Mouse (Mus musculus) left cerebral cortex, postnatal 4 days (tissue): ENCODE measurements around the gene Tmco3. TPM values are rescaled to one million over a fixed set of nuclear protein-coding genes. Genes with fewer than 3 reads are reported as not detected.
"Not testable (repeated sequence)": the region's sequence is repeated elsewhere in the genome, so short reads cannot be mapped to it uniquely, and the experiment has no call there.

ENCODE experiments used
- DNase-seq: peaks from one replicate; pipeline ENCODE4 v3.0.0-alpha.2; 2022
- intact Hi-C: fragments of 180-260 bp; cut with DNase I; formaldehyde crosslinking; loops from one replicate; pipeline ENCODE4 v1.15.1; 2025
- total RNA-seq, 2 experiments: library from RNA; stranded (reverse); gene quantifications; 2 replicates each; pipeline ENCODE4 v1.2.3; 2021

Tmco3 gene
- total RNA-seq, 2 experiments from 2014 or later = 38.4 to 42.9 TPM

DNA sequence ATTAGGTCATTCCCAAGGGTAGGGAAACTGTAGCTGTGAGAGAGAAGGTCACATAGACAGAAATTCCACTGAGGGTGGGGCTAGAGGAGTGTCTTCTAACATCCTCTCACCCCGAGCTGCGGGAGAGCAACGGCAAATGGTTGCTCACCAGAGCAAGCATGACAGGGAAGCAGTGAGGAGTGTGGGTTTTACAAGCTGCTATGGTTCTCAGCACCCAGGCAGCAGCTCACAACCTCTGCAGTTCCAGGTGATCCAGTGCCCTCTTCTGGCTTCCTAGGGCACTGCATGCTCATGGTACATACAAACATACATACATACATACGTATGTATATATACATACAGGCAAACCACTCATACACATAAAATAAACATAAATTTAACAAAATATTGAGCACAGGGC is 17.9 kb downstream of the Tmco3 start:
- intact Hi-C loops = no loop called here
- DNase-seq = no peak

DNA sequence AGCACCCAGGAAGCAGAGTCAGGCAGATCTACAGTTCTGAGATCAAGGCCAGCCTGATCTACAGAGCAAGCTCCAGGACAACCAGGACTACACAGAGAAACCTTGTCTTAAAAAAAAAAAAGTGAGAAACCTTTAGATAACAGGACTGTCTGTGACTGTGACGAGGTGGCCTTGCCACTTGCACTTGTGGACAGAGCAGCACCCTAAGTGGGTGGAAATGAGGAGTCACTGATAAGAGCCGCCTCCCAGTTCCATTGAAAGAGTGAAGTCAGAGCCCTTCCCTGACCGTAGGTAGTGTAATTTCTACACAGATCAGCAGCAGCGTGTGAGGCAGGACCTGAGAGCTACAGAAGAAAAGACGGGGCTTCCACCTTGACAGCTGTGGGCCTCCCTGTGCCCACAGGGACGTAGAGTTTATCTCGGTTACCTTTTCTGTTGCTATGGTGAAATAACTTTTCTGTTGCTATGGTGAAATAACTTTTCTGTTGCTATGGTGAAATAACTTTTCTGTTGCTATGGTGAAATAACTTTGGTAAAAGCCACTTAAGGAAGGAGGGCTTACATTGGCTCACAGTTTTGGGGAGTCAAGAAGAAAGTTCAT is 18.4 kb downstream of the Tmco3 start:
- intact Hi-C loops = no loop called here
- no peak for DNase-seq

DNA sequence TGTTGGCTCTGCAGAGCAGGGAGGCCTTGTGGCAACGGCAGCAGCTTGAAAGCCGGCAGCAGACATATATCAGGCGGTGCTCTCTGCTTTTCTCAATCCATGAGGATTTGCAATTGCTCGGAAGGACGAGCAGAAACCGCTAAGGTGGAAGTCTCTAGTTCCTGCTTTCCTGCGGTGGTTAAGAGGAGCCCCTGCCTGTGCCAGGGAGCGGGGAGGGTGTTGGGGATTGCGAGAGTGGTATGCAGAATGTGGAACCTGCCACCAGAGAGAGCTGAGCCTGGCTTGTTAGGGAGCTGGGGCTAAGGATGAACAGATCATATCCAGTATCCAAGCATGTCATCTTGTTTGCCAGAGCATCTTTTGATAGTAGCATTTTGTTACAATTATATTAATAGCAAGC is 18.9 kb downstream of the Tmco3 start:
- intact Hi-C loops = no loop called here
- DNase-seq = no peak

DNA sequence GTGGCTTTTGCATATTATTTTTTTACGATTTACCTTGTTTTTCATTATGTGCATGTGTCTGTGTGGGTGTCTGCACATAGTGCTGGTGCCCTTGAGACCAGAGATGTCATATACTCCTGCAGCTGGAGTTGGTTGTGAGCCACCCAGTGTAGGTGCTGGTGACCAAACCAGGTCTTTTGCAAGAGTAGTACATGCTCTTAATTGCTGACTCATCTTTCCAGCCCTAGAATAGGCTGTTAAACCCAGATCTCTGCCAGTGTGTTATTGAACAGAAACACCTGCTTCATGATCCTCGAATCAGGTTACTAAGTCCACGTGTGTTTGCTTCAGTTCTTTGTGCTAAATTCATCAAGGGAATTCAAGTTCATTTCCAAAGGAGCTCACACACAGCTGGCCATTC is 26.9 kb downstream of the Tmco3 start:
- no peak for DNase-seq

DNA sequence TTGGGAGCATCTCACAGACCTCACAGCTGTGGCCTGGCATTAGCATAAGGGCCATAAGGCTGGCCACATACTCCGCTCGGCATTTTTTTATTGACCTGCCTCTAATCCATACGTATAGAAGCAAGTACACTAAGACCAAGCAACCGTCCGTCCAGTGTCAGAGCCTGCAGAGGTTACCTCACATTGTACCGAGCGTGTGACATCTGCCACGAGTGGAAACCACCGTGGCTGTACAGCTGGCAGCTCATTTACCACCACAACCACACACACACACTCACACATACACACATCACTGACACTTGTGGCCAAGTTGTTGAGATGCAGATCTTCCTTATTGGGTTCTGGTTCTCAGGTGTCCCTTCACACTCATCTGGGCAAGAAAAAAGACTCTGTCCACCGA is 28.7 kb downstream of the Tmco3 start:
- DNase-seq = no peak
- intact Hi-C loops = no loop called here

More for the DNA sequence above, 26.9 kb downstream of the Tmco3 start:
- intact Hi-C loops = no loop called here

DNA sequence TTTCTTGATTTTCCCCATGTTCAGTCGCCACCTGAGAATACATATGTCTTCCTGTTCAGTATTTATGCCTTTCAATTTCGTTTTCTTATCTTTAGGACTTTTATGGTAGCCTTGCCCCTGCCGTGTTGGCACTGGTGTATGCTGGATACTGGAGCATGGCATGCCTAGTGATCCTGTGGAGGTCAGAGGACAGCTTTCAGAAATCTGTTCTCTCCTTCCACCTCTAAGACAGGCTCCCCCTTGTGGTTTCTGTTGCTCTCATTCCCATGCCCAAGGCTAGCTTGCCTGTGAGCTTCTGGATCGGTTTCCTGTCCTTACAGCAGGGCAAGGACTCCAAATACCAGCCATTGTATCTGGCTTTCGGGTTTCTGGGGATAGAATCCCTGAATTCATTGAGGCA is 38.6 kb downstream of the Tmco3 start:
- peak; percentile 21 for DNase-seq
- intact Hi-C loops = no loop called here

DNA sequence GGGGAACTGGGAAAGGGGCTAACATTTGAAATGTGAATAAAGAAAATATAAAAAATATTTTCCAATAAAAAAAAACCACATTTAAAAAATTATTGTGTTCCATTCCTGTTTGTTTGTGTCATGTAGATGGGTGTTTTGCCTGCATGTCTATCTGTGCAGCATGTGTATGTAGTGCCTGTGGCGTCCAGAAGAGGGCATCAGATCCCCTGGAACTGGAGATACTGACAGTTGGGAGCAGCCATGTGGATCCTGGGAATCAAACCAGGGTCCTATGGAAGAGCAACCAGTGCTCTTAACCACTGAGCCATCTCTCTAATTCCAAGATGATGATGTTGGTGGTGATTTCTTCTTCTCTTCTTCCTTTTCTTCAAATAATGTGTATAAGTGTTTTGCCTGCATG is 46.7 kb downstream of the Tmco3 start:
- no peak for DNase-seq
- intact Hi-C loops = no loop called here

DNA sequence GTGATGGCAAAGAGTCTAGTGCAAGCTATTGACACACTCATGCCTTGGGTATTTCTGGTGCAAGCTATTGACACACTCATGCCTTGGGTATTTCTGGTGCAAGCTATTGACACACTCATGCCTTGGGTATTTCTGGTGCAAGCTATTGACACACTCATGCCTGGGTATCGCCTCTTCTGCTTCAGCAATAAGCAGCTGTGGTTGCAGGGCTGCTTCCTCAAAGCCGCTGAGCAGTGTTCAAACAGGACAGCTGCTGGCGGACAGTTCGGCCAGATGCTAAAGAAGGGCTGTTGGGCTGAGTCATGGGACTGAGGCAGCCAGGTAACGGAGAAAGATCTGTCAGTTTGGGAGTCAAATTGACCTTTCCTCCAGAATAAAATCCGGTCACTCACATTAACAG is 49.3 kb downstream of the Tmco3 start:
- DNase-seq, intact Hi-C loops: not testable (repeated sequence)

DNA sequence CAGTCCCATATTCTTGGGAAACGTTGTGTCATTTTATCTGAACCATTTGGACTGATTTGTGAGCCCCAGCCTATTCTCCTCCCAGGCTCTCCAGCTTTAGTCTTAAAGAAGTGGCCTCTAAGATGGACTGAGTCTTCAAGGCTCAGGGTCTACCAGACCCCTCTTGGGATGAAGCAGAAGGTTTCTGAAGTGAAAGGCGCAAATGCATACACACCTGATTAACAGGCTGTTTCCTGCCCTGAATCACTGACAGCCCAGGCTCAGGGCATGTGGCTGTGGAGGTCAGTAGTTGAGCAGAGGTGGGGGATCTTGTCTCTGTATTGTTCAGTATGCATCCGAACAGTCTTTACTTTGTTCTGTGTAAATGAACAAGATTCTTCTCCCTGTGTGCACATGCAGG is 49.7 kb downstream of the Tmco3 start:
- intact Hi-C loops = no loop called here
- no peak for DNase-seq

DNA sequence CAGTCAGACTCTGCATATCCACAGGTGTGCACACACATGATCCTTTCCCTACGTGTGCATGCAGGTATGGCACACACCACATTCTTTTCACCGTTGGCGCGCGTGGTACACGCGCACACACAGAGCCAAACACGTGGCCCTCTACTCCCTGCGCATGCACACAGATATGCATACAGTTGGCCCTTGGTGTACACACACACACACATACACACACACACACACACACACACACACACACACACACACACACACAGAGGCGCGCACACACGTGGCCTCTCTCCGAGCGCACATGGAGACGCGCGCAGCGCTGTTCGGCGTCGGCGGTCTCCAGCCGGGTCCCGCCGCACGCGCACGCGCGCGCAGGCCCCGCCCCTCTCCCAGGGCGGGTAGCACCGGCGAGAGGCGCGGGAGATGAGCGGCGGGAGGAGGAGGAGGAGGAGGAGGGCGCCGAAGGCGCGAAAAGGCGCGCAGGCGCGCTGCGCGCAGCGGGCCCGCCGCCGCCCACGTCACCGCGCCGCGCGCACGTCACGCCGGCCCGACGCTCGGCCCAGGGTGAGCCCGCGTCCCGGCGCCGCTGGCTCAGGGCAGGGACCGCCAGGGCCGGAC is 50.4 kb downstream of the Tmco3 start, which contains the start of gene Tfdp1:
Tfdp1 (plus strand) TSS at position 497 of the 606 bp plus-strand sequence.
- intact Hi-C loops = no loop called here
- DNase-seq = peak; percentile 88

DNA sequence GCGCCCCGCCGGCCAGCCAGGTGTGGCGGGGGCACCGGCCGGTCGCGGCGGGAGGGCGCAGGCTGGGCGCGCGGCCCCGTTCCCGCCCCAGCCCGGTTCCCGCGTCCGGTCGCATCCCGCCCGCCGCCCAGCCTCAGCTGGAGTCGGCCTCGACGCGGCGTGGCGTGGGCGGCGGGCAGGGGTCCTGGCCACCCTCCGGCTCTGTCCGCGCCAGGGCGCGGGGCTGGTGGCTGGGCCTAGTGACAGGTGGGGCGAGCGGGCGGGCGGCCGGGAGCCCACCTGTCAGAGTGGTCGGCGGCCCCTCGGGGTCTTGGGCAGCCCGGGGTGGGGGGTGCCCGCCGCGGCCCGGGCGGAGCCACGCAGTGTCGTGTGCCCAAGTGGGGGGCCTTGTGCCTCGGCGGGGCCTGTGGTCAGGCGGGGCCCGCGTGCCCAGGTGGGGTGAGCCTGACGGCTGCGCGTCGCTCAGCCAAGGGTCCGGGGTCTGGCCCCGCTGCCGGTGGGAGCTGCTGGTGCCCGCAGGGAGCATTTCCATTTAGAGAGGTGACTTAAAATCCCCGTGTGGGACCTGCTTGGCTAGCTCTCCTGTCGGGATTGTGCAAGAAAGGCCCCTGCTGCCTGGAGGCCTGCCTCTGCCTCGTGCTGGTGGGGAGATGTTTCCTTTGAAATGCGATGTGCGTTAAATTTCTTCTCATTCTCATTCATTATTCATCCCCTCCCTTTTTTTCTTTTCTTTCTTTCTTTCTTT is 51.1 kb downstream of the Tmco3 start:
- intact Hi-C loops = no loop called here
- peak; percentile 45 for DNase-seq

DNA sequence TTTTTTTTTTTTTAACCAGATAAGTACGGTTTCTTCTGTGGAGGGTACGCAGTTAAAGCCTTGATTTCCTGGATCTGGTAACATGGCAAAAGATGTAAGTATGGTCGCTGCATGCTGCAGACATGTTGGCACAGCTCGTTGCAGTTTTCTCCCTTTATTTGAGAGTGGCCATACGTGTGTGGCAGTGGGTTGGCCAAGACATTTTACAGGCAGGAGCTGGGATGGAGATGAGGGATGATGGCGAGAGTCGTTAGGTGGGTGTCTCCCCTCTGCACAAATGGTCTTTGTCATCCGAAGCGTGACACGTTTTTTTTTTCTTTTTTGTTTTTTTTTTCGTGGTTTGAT is 51.6 kb downstream of the Tmco3 start:
- intact Hi-C loops = no loop called here
- no peak for DNase-seq

DNA sequence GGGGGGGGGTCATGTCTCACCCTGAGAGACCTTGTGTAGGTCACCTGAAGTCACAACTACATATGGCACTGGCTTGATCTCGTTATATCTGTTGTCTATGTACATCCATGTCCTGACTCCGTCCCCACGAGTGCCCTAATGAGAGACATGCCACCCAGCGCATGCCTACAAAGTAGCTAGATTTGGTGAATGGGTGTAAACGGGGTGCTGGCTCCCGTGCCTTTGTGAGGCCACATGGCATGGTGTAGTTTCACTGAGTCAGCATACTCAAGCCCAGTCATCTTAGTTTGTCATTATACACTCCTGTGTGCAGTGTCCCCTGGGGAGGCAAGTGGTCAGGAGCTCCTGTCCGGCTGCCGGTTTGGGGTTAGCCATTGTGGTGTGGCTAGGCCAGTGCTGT is 52.7 kb downstream of the Tmco3 start:
- no peak for DNase-seq
- intact Hi-C loops = no loop called here

DNA sequence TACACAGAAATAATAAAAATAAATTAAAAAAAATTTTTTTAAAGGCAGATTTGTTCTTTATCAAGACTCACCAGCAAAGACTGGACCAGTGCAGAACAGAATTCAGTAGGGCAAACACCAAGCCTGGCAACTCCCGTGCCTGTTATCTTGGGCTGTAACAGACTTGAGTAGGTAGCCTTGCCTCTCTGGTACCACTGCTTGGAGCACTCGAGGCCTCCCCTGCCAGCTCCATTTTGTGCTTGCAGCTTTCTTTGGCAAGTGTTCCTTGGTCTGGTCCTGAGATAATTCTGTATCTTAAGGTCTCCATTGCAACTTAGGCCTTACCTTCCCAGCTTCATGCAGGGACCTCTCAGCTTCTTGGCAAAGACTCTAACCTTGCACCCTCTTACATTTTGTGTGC is 54.4 kb downstream of the Tmco3 start:
- intact Hi-C loops = no loop called here
- no peak for DNase-seq

DNA sequence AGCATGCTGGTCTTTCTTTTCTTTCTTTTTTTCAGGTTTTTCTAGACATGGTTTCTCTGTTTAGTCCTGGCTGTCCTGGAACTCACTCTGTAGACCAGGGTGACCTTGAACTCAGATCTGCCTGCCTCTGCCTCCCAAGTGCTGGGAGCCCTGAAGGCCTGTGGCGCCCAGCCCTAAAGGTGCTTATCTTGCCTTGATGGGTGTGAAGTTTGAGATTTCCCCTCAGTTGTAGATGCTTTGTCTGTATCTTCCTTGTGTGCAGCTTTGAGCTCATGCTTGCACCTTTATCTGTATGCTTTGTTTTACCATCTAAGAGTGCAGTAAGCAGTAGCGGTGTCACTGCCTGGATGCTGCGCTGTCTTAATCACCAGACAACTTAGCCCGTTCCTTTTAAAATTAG is 55.1 kb downstream of the Tmco3 start:
- intact Hi-C loops = no loop called here
- no peak for DNase-seq

DNA sequence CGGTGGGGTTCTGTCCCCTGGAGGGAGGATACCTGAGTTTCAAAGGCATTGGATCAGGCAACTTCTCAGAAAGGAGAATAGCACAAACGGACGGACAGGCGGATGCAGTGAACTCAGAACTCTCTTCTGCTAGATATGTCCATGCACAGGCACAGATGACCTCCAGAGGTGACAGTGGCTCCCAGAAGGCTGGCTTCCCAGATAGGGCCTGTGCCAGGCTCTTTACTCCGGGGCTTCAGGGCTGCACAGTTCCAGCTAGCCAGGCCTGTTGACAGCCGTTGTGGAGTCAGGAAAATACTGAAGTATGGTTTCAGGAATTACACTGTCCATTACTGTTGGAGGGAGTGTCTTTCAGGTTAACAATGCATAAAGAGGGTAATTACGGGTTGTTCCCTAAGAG is 62.1 kb downstream of the Tmco3 start:
- DNase-seq = no peak
- intact Hi-C loops = no loop called here

DNA sequence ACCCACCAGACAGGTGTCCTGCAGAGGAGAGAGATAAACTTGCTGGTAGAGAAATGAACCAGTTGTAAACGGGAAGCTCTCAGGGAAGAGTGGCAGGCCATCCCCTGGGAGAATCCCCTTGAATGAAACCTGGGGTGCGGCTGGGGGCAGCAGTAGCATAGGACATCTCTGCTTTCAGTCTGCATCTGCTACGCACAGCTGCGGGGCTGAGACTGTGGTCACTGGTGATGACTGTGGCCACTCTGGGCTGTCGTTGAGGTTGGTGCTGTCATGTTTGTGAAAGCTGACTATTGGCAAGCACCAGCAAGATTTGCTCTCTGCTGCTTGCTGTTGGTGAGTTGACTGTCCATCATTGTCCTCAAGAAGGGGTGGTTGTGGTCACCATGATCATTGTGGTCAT is 63.6 kb downstream of the Tmco3 start:
- DNase-seq = no peak
- intact Hi-C loops = no loop called here

DNA sequence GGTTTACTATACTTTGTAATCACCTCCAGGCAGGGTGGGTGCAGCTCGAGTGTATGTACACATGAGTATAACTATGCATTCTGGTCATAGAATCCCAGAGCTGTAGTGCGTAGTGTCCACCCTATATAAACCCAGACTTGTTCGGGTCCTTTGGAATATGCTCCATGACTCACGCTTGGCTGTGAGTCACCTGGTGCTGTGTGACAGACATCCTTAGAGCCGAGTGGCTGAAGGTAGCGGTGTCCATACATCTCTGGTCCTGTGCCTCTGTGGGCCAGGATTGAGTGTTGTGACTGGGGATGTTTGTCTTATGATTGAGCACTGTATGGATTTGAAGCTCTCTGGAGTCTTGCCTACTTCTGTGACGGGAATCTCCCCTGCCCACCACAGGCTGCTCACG is 64.6 kb downstream of the Tmco3 start:
- no peak for DNase-seq
- intact Hi-C loops = no loop called here

DNA sequence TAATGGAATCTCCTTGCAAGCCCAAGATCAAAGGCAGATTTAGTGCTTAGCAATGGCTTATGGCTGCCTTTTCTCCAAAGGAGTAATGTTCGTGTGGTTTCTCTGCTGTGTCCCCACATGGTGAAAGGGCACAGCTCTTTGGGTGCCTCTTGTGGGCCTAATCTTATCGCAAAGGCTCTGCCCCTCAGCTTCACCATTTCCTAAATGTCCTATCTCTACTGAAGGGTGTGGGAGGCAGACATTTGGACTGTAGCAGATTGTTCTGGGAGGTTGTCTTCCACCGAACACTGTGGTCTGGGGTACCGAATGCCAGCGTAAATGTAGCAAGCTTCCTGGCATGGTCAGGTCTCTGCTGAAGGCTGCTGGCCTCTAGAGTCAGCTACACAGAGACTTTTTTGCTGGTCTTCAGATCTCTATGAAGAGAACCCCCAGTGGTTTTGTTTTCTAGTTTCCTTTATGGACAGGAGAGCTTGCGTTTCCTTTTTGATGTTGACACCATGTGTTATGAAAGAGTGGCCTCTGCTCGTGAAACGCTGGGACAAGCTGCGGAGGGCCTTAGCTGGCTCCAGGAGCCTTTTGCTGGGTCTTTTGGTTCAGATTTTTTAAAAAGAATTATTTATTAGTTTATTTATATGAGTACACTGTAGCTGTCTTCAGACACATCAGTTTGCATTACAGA is 65.3 kb downstream of the Tmco3 start:
- no peak for DNase-seq
- intact Hi-C loops = no loop called here

DNA sequence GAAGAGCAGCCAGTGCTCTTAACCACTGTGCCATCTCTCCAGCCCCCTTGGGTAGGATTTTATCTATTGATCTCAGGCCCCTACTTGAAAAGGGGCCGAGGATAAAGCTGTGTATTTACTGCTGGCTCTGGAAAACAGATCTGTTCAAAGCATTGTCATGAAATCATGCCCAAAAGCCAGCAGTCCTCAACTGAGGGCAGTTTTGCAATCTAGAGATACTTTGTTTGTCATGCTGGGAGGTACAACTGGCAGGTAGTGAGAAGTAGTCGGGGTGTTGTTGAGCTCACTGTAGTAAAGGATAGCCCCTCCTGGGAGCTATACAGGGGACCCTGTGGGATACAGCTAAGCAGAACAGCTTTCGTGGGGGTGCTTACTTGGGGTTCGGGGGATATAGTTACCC is 65.9 kb downstream of the Tmco3 start:
- DNase-seq = no peak
- intact Hi-C loops = no loop called here

DNA sequence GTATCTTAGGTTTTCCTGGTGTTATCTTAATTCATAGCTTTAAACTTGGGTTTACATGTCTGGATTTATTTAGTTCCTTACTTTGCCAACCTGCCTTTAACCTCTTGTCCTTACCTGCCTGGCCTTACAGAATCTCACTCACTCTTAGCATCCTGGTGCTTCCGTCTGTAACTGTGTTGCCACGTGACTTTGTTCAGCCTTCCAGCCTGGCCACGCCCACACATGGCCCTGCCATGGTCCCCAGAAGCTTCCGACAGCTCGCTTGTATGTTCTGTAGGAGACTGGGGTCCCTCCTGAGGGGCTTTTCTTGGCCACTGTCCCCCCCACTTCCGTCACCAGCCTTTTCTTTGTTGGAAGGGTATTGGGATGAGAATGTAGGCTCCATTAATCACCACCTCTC is 68.2 kb downstream of the Tmco3 start:
- intact Hi-C loops = no loop called here
- no peak for DNase-seq

DNA sequence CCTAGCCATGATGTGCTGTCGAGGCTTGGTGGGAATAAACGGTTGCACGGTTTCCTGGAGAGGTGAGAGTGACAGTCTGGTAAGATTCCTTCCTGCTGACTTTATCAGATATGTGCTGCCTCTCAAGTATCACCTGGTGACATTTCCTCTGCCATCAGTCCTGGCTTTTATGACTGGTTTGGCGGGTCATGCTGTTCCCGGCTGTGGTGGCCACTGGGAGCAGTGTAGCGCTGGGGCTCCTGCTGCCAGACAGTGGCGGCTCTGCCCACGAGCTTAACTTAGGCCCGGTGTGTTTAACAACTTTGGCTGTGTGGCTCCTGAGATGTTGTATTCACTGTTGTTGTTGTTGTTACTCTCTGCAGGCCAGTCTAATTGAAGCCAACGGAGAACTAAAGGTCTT is 68.7 kb downstream of the Tmco3 start:
- no peak for DNase-seq
- intact Hi-C loops = no loop called here
